Mouse (Mus musculus) erythroblast, embryonic 14.5 days (primary cell): ENCODE results near the gene Tjp1.

Experiments used
- GATA1 ChIP-seq: IDR thresholded peaks from 2 replicates; pipeline ENCODE4 v1.6.1; 2012; ENCODE audit warnings: low read length, inconsistent platforms, mixed read lengths
- TAL1 ChIP-seq: IDR thresholded peaks from 3 replicates; pipeline ENCODE4 v1.6.1; 2012; ENCODE audit warnings: low read length, inconsistent platforms, mixed read lengths

DNA sequence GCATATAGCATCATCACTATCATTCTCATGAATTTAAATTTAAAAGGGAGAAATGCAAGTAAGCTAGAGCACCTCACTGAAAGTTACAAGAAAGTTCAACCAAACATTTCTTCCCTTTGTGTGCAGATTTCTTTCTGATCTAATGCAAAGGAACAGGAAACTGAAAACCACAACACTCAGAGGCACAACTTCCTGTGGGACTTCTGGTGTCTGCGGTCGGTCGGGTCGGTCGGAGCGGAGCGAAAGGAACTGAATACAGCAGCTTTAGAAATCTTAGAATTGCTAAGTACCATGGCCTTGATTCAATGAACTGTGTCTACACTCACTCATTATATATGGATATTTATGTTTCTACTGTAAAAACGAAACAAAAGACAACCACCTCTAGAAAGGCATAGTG is 154.2 kb downstream of the Tjp1 start:
- no peak for TF ChIP-seq GATA1
- TF ChIP-seq TAL1, result no peak
